Mouse (Mus musculus) liver, embryonic 14.5 days (tissue): Measurements from ENCODE around the gene Hoxd11.

Experiments used
- CTCF ChIP-seq: IDR thresholded peaks from 2 replicates; pipeline ENCODE4 v1.5.1; 2016; ENCODE audit warnings: antibody characterized with exemption, low read depth, control low read depth
- EP300 ChIP-seq: IDR thresholded peaks from 2 replicates; pipeline ENCODE4 v1.6.1; 2016; ENCODE audit warnings: antibody characterized with exemption, low read depth

- TF ChIP-seq CTCF (no peak), EP300 (no peak)
These were observed 623 bp downstream of the Hoxd11 start for GRCm38 (mm10) chr2:74679980-74680379.
